ENCODE assay signal across 14 mouse cellular contexts in genomic region chr14:100899074-100899473, GRCm38 (mm10).
"Had no signal": no experiment of that assay in that cellular context is flagged by ENCODE, and none has a peak within 500 bp of the region (broad histone marks: within the 10 kb centered on the region; RNA-seq: fewer than 3 reads in every experiment).

No protein-coding gene starts in this region.

- H3K4me3 ChIP-seq: limb, embryonic 15.5 days; liver, embryonic 12.5 days; megakaryocyte, embryonic 14.5 days; midbrain, embryonic 12.5 days had no signal

- DNase-seq: kidney, adult 11 months; kidney, adult 9 months; kidney, postnatal 36 days; layer of hippocampus, adult 9-11 months; layer of hippocampus, postnatal 36 days; lung, embryonic 14.5 days; lung, postnatal 10 days; lung, postnatal 4 days; right cerebral cortex, postnatal 14 days had no signal

- ATAC-seq: liver, embryonic 12.5 days had no signal

- H3K27ac ChIP-seq: kidney, postnatal 0 days; limb, embryonic 15.5 days; liver, embryonic 12.5 days; midbrain, embryonic 12.5 days had no signal

- H3K4me1 ChIP-seq: liver, embryonic 12.5 days; megakaryocyte, embryonic 14.5 days; midbrain, embryonic 12.5 days had no signal
